Mouse (Mus musculus): ENCODE measurements around the gene Rgs12. TPM values are rescaled to one million over a fixed set of nuclear protein-coding genes. Genes with fewer than 3 reads are reported as not detected.

The Rgs12 gene
- polyA plus RNA-seq, 2 experiments: 17.1 to 21.7 TPM

DNA sequence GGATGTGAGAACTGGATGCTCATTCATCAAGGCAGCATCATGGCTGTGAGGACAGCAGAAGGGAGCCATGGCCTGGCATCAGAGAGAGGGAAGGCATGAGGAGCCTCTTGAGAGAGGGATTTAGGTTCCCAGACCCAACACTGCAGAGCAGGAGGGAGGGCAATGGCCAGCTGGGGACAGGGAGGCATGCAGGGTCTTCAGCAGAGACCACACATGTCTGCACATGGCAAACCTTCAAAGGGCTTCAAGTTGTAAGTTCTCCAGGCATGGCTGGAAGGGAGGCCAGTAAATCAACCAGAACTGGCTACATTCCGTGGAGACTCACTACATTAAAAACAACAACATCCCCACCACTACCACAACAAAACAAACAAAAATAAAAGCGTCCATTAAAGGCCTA, 18.2 kb upstream of the Rgs12 start:
- peaks cover 35 to 44% of the 10 kb centered on the region in 2 experiments for H3K4me1 ChIP-seq (replicated peaks; ENCODE audit: control insufficient read depth in 2 of 2, insufficient read depth in 2 of 2, low read length in 1 of 2)
- H3K4me3 ChIP-seq (ENCODE audit: insufficient read depth in 1 of 2, low read depth in 2 of 2, low read length in 2 of 2): no peak overlapping the region
- peak overlapping the region; percentile 20 for H3K9ac ChIP-seq (replicated peaks)
- H3K9me3 ChIP-seq (ENCODE audit: control insufficient read depth, low read length): no peaks in the 10 kb centered on the region
- H3K27ac ChIP-seq: peak overlapping the region; percentile 65
- DNase-seq (ENCODE audit: low read depth in 3 of 3, low spot score in 3 of 3): no peak
- peak overlapping the region; percentile 41; the same call in 1 of the 2 replicates for H3K4me2 ChIP-seq (ENCODE audit: low read depth)
- 60% methylated on average over 2 of the region's 2 CpGs for WGBS (ENCODE audit: insufficient replicate concordance)
- TF ChIP-seq CTCF (IDR thresholded peaks at IDR 0.05; ENCODE audit: low read depth): no peak
- no peak for TF ChIP-seq EP300 (IDR thresholded peaks at IDR 0.05; ENCODE audit: low read depth)
- no peaks in the 10 kb centered on the region for H3K27me3 ChIP-seq (ENCODE audit: control insufficient read depth, insufficient read depth, low read length)
- peak; percentile 11; the same call in 1 of the 2 replicates for ATAC-seq (ENCODE audit: insufficient read depth)
- no peaks in the 10 kb centered on the region for H3K36me3 ChIP-seq (replicated peaks; ENCODE audit: control insufficient read depth, insufficient read depth, low read depth)

DNA sequence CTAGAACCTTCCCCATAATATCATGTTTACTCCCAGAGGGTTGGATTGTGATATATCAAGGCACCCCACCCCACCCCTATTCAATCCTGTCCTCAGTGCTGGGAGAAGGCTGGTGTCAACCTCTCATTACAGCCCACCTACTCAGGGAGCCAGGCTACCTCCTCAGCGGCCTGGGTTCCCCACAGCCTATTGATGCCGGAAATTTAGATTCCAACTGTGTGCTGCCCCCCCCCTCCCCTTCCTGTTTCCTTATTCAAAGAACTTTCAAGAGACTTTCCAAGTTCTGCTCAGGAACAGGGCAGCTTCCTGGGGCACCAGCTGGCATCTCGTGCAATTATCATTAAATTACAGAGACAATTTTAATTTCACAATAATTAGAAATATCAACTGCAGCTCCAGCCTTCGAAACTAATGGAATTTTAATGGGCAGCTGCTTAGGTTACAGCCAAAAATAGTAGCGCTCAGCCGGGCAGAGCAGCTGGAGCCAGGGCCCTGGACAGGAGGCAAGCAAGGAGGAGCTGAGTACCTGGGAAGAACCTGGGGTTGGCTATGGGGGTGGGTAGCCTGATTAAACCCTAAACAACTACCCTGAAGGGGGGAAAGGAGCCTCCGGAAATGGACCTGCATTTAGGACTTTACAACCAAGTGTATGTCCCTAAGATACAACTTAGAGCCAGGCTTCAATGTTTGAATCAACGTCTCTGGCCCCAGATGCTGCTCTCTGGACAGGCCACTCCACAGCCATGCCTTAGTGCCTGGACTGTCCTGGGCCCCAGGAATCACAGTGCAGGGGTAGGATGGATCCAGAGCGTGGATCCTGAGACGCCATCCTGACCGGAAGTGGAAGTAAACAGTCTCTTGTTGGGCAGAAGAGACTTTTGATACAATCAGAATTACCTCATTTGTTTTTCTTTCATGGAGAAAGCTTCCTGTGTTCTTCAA, 17.5 kb upstream of the Rgs12 start:
- no peak overlapping the region for H3K4me3 ChIP-seq (ENCODE audit: insufficient read depth in 1 of 2, low read depth in 2 of 2, low read length in 2 of 2)
- WGBS (ENCODE audit: insufficient replicate concordance): 56% methylated on average over 11 of the region's 11 CpGs
- no peaks in the 10 kb centered on the region for H3K27me3 ChIP-seq (ENCODE audit: control insufficient read depth, insufficient read depth, low read length)
- H3K9ac ChIP-seq (replicated peaks): peak overlapping the region; percentile 20; the same call in 1 of the 2 replicates
- H3K27ac ChIP-seq: peak overlapping the region; percentile 65
- no peaks in the 10 kb centered on the region for H3K36me3 ChIP-seq (replicated peaks; ENCODE audit: control insufficient read depth, insufficient read depth, low read depth)
- no peaks in the 10 kb centered on the region for H3K9me3 ChIP-seq (ENCODE audit: control insufficient read depth, low read length)
- TF ChIP-seq CTCF (IDR thresholded peaks at IDR 0.05; ENCODE audit: low read depth): no peak
- no peak for DNase-seq (ENCODE audit: low read depth in 3 of 3, low spot score in 3 of 3)
- H3K4me1 ChIP-seq (replicated peaks; ENCODE audit: control insufficient read depth in 2 of 2, insufficient read depth in 2 of 2, low read length in 1 of 2): peaks cover 35 to 44% of the 10 kb centered on the region in 2 experiments
- H3K4me2 ChIP-seq (ENCODE audit: low read depth): no peak overlapping the region
- ATAC-seq (ENCODE audit: insufficient read depth): no peak

DNA sequence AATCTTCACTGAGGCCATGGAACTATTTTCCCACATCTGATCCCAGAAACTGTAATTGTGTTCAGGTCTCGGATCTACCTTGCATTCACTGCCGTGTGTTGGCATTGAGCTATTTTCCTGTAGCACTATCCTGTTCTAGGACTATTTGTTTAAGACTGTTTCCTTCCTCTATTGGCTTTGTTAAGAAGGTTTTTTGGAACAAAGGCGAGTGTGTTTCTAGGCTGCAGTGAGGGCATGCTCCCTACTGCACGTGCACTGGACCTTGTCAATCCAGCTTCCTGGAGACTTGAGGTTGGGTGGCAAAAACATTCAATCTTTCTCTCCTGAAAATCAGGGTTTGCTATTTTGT, 16.8 kb upstream of the Rgs12 start:
- Histone ChIP-seq H3K9ac (replicated peaks) (no peak overlapping the region), H3K9me3 (ENCODE audit: control insufficient read depth, low read length) (no peaks in the 10 kb centered on the region), H3K27ac (no peak overlapping the region; the same call in 1 of the 2 replicates), H3K4me1 (replicated peaks; ENCODE audit: control insufficient read depth in 2 of 2, insufficient read depth in 2 of 2, low read length in 1 of 2) (peaks cover 35 to 44% of the 10 kb centered on the region in 2 experiments), H3K4me3 (ENCODE audit: insufficient read depth in 1 of 2, low read depth in 2 of 2, low read length in 2 of 2) (no peak overlapping the region), H3K4me2 (ENCODE audit: low read depth) (no peak overlapping the region), H3K36me3 (replicated peaks; ENCODE audit: control insufficient read depth, insufficient read depth, low read depth) (no peaks in the 10 kb centered on the region), H3K27me3 (ENCODE audit: control insufficient read depth, insufficient read depth, low read length) (no peaks in the 10 kb centered on the region)
- DNase-seq (ENCODE audit: low read depth in 3 of 3, low spot score in 3 of 3) (no peak), ATAC-seq (ENCODE audit: insufficient read depth) (no peak)
- TF ChIP-seq CTCF (IDR thresholded peaks at IDR 0.05; ENCODE audit: low read depth) (no peak), EP300 (IDR thresholded peaks at IDR 0.05; ENCODE audit: low read depth) (no peak)
- WGBS (ENCODE audit: insufficient replicate concordance): 56% methylated on average over 4 of the region's 4 CpGs

DNA sequence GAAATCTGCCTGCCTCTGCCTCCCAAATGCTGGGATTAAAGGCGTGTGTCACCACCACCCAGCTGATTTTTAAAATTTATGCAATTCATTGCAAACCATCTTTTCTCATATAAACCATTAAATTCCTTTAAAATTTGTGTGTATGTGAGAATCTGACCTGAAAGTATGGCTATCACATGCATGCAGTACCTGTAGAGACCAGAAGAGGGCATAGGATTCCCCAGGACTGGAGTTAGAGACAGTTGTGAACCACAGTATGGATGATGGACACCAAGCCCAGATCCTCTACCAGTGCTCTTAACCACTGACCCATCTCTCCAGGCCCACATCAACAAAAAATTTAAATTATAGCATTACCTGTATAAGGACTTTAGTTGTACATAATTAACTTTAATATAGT, 15.8 kb upstream of the Rgs12 start:
- H3K4me1 ChIP-seq (replicated peaks; ENCODE audit: control insufficient read depth in 2 of 2, insufficient read depth in 2 of 2, low read length in 1 of 2): peaks cover 35 to 55% of the 10 kb centered on the region in 2 experiments
- TF ChIP-seq CTCF (IDR thresholded peaks at IDR 0.05; ENCODE audit: low read depth) (peak; percentile 75), EP300 (IDR thresholded peaks at IDR 0.05; ENCODE audit: low read depth) (no peak)
- H3K36me3 ChIP-seq (replicated peaks; ENCODE audit: control insufficient read depth, insufficient read depth, low read depth): no peaks in the 10 kb centered on the region
- no peak overlapping the region for H3K4me2 ChIP-seq (ENCODE audit: low read depth)
- no peak overlapping the region for H3K4me3 ChIP-seq (ENCODE audit: insufficient read depth in 1 of 2, low read depth in 2 of 2, low read length in 2 of 2)
- no peak for DNase-seq (ENCODE audit: low read depth in 3 of 3, low spot score in 3 of 3)
- no peaks in the 10 kb centered on the region for H3K9me3 ChIP-seq (ENCODE audit: control insufficient read depth, low read length)
- ATAC-seq (ENCODE audit: insufficient read depth): no peak
- 81% methylated on average over 1 of the region's 1 CpGs for WGBS (ENCODE audit: insufficient replicate concordance)
- no peak overlapping the region for H3K9ac ChIP-seq (replicated peaks)
- no peak overlapping the region for H3K27ac ChIP-seq
- no peaks in the 10 kb centered on the region for H3K27me3 ChIP-seq (ENCODE audit: control insufficient read depth, insufficient read depth, low read length)

DNA sequence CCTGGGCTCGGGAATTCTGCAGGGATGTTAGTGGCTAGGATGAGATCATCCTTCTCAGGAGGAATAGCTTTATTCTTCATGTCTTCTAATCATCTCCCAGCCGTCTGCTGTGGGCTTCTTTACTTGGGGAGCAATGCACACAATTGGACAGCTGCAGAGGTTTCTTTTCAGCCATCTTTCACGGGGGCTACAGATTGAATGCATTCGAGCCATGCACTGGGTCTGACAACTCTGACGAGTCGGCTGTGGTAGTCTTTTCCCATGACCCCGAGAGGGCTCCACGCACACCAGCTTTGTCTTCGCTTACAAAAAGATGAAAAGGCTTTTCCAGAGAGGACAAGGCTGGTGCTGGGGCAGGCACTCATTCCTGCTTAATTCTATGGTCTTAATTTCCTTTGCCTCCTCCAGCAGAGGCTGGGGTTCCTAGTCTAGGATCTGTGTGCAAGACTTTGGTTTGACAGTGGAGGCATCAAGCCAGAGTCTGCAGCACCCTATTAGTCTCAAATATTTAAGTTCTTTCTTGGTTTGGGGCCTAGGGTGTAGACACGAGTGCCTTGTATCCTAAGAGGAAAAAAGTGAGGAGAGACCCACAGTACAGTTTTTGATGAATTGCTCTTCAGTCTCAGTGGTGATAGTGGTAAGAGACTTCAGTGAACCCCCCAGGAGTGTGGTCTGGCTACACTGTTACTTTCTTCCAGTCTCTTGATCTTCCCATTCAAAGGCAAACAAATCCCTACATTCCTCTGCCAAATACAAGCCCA, 7.4 kb upstream of the Rgs12 start:
- no peak overlapping the region for H3K9ac ChIP-seq (replicated peaks)
- DNase-seq (ENCODE audit: low read depth in 3 of 3, low spot score in 3 of 3) (no peak), ATAC-seq (ENCODE audit: insufficient read depth) (no peak)
- H3K27ac ChIP-seq: no peak overlapping the region
- H3K9me3 ChIP-seq (ENCODE audit: control insufficient read depth, low read length): no peaks in the 10 kb centered on the region
- no peak overlapping the region for H3K4me2 ChIP-seq (ENCODE audit: low read depth)
- WGBS (ENCODE audit: insufficient replicate concordance): 65% methylated on average over 10 of the region's 10 CpGs
- no peaks in the 10 kb centered on the region for H3K27me3 ChIP-seq (ENCODE audit: control insufficient read depth, insufficient read depth, low read length)
- H3K4me1 ChIP-seq (replicated peaks; ENCODE audit: control insufficient read depth in 2 of 2, insufficient read depth in 2 of 2, low read length in 1 of 2): peaks cover 10 to 26% of the 10 kb centered on the region in 2 experiments
- H3K36me3 ChIP-seq (replicated peaks; ENCODE audit: control insufficient read depth, insufficient read depth, low read depth): no peaks in the 10 kb centered on the region
- TF ChIP-seq CTCF (IDR thresholded peaks at IDR 0.05; ENCODE audit: low read depth) (no peak), EP300 (IDR thresholded peaks at IDR 0.05; ENCODE audit: low read depth) (no peak)
- no peak overlapping the region for H3K4me3 ChIP-seq (ENCODE audit: insufficient read depth in 1 of 2, low read depth in 2 of 2, low read length in 2 of 2)

All from liver, embryonic 14.5 days (tissue).